8 mouse cellular contexts compared by ENCODE assay signal in the genomic region with DNA sequence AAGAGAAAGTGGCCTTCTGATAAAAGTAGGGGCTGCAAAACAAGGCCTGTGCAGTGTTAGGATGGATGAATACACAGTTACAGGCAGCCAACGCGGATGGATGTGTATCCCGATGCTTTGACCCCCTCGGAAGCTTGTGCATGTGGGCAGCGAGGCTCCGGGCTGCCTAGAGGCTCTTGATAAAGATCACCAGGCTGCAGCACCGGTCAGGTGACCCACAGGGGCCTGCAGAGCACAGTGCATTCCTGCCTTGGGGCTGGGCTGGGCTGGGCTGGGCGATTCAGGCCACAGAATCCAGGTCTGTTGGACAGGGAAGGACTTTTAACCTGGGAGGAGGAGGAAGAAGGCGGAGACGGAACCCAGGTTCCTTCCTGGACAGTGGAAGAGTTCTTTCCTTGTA.
DNase-seq lines count a peak whose midpoint lies in the region; ATAC-seq lines count a peak whose summit lies in the region.

No protein-coding gene starts in this region.

- peaks cover 6% of the 10 kb centered on the region for H3K36me3 ChIP-seq in heart, embryonic 12.5 days
- no peaks in the 10 kb centered on the region for H3K36me3 ChIP-seq in limb, embryonic 15.5 days

- no peaks in the 10 kb centered on the region for H3K9me3 ChIP-seq in heart, embryonic 12.5 days (replicated peaks)
- no peaks in the 10 kb centered on the region for H3K9me3 ChIP-seq in limb, embryonic 15.5 days

- H3K27me3 ChIP-seq in heart, embryonic 12.5 days (replicated peaks): no peaks in the 10 kb centered on the region
- H3K27me3 ChIP-seq in limb, embryonic 15.5 days: no peaks in the 10 kb centered on the region

- ATAC-seq in heart, embryonic 12.5 days (ENCODE audit: insufficient number of reproducible peaks, low FRiP score): peak; percentile 83
- no peak for ATAC-seq in limb, embryonic 15.5 days (ENCODE audit: insufficient number of reproducible peaks, low FRiP score, low TSS enrichment, low read depth)

- peaks cover 20% of the 10 kb centered on the region for H3K4me1 ChIP-seq in heart, embryonic 12.5 days (replicated peaks)
- H3K4me1 ChIP-seq in limb, embryonic 15.5 days: peaks cover 21% of the 10 kb centered on the region

- peak overlapping the region; percentile 38; the same call in 1 of the 2 replicates for H3K4me2 ChIP-seq in heart, embryonic 12.5 days
- no peak overlapping the region for H3K4me2 ChIP-seq in limb, embryonic 15.5 days

- H3K4me3 ChIP-seq in heart, embryonic 12.5 days: no peak overlapping the region
- no peak overlapping the region for H3K4me3 ChIP-seq in limb, embryonic 15.5 days

- 37% methylated on average over 10 of the region's 10 CpGs for WGBS in heart, embryonic 12.5 days
- 49% methylated on average over 10 of the region's 10 CpGs for WGBS in limb, embryonic 15.5 days

- H3K27ac ChIP-seq in heart, embryonic 12.5 days (ENCODE audit: poor library complexity, severe bottlenecking): peak overlapping the region; percentile 45; the same call in 1 of the 2 replicates
- H3K27ac ChIP-seq in limb, embryonic 15.5 days: peak overlapping the region; percentile 39

- H3K9ac ChIP-seq in heart, embryonic 12.5 days: peak overlapping the region; percentile 23; the same call in 1 of the 2 replicates
- no peak overlapping the region for H3K9ac ChIP-seq in limb, embryonic 15.5 days

- DNase-seq in heart, adult 18-20 months: no peak
- peak; percentile 67 for DNase-seq in urinary bladder, postnatal 14 days (ENCODE audit: low spot score)
- no peak for DNase-seq in urinary bladder, postnatal 10 days (ENCODE audit: low spot score)
- peak; percentile 86 for DNase-seq in yolk sac, embryonic 10.5 days (ENCODE audit: low spot score)
- no peak for DNase-seq in layer of hippocampus, adult 11-12 months (ENCODE audit: low spot score)
- no peak for DNase-seq in right cerebral cortex, postnatal 25 days

Comparison
In these comparisons a context has a peak if more than half of its experiments do, and no peak if none do; other contexts are left out.
1. DNase-seq: peak in urinary bladder, postnatal 14 days (single experiment) and yolk sac, embryonic 10.5 days (single experiment); none in heart, adult 18-20 months (0 of 2), urinary bladder, postnatal 10 days (single experiment), layer of hippocampus, adult 11-12 months (single experiment) and right cerebral cortex, postnatal 25 days (single experiment).